Mouse (Mus musculus): ENCODE results near the gene Gas2l1. TPM values are rescaled to one million over a fixed set of nuclear protein-coding genes. Genes with fewer than 3 reads are reported as not detected.

Gene Gas2l1
- total and polyA plus RNA-seq, 3 experiments = 41.1 to 89.0 TPM; not detected in 1

- no peak for DNase-seq (ENCODE audit: low read depth, low spot score)
- Histone ChIP-seq H3K4me1 (ENCODE audit: control insufficient read depth in 1 of 2, insufficient read depth in 2 of 2, low read length in 2 of 2) (peaks cover 0 to 4% of the 10 kb centered on the region in 2 experiments; a peak in 1 of 4 replicates), H3K9me3 (replicated peaks; ENCODE audit: insufficient read depth, low read length) (no peaks in the 10 kb centered on the region), H3K27ac (ENCODE audit: control insufficient read depth, low read depth, low read length) (no peak overlapping the region), H3K79me2 (ENCODE audit: control insufficient read depth, insufficient read depth, low read length, poor library complexity) (no peaks in the 10 kb centered on the region), H3K36me3 (ENCODE audit: control insufficient read depth in 1 of 2, insufficient read depth in 2 of 2, low read length in 2 of 2) (no peaks in the 10 kb centered on the region; a peak in 1 of 4 replicates), H3K9ac (ENCODE audit: control insufficient read depth, low read depth, low read length, poor library complexity, severe bottlenecking) (no peak overlapping the region), H3K4me3 (ENCODE audit: control insufficient read depth in 1 of 2, insufficient read depth in 1 of 2, low read depth in 2 of 2, low read length in 2 of 2) (no peak overlapping the region), H3K27me3 (ENCODE audit: control insufficient read depth in 1 of 2, insufficient read depth in 2 of 2, low read length in 2 of 2) (peaks cover 9 to 14% of the 10 kb centered on the region in 2 experiments)
- no peak for TF ChIP-seq SIN3A (IDR thresholded peaks at IDR 0.05; ENCODE audit: low read length)
- TF ChIP-seq POLR2AphosphoS2 (IDR thresholded peaks at IDR 0.05; ENCODE audit: low read length) = no peak
- TF ChIP-seq ZC3H11A (IDR thresholded peaks at IDR 0.05; ENCODE audit: low read depth, low read length) = no peak
- TF ChIP-seq NRF1 (IDR thresholded peaks at IDR 0.05; ENCODE audit: insufficient read depth, low read depth, low read length, poor library complexity, severe bottlenecking) = no peak
- TF ChIP-seq MYC (IDR thresholded peaks at IDR 0.05; ENCODE audit: low read depth, low read length) = no peak
- TF ChIP-seq USF2 (IDR thresholded peaks at IDR 0.05; ENCODE audit: borderline replicate concordance in 1 of 2, insufficient read depth in 1 of 2, low read depth in 1 of 2, low read length in 2 of 2) = no peak
- no peak for TF ChIP-seq RAD21 (IDR thresholded peaks at IDR 0.05; ENCODE audit: low read depth, low read length)
- no peak for TF ChIP-seq ZKSCAN1 (IDR thresholded peaks at IDR 0.05; ENCODE audit: low read depth, low read length)
- no peak for TF ChIP-seq CTCF (IDR thresholded peaks at IDR 0.05 in 2 of 3, conservative IDR thresholded peaks at IDR 0.05 in 1 of 3; ENCODE audit: control insufficient read depth in 1 of 3, insufficient read depth in 1 of 3, low read depth in 2 of 3, low read length in 3 of 3, poor library complexity in 1 of 3, severe bottlenecking in 1 of 3)
- TF ChIP-seq MYB (IDR thresholded peaks at IDR 0.05; ENCODE audit: low read depth, low read length) = no peak
- TF ChIP-seq TAL1 (IDR thresholded peaks at IDR 0.05; ENCODE audit: low read length) = no peak
- TF ChIP-seq E2F4 (IDR thresholded peaks at IDR 0.05; ENCODE audit: borderline replicate concordance, low read depth, low read length) = no peak
- TF ChIP-seq MEF2A (IDR thresholded peaks at IDR 0.05; ENCODE audit: extremely low read depth, insufficient replicate concordance, low read depth, low read length, poor library complexity, severe bottlenecking) = no peak
- TF ChIP-seq MAX (IDR thresholded peaks at IDR 0.05; ENCODE audit: low read length) = no peak
- no peak for TF ChIP-seq CHD1 (IDR thresholded peaks at IDR 0.05; ENCODE audit: low read depth, low read length)
- TF ChIP-seq CHD2 (IDR thresholded peaks at IDR 0.05; ENCODE audit: low read length) = no peak
- no peak for TF ChIP-seq USF1 (IDR thresholded peaks at IDR 0.05; ENCODE audit: low read depth, low read length)
- no peak for TF ChIP-seq HCFC1 (IDR thresholded peaks at IDR 0.05; ENCODE audit: low read depth, low read length)
- no peak for TF ChIP-seq ETS1 (IDR thresholded peaks at IDR 0.05; ENCODE audit: low read depth, low read length)
These were observed 8.9 kb downstream of the Gas2l1 start for GRCm38 (mm10) chr11:5055945-5056938.
